Mouse (Mus musculus): Measurements from ENCODE around the gene Rab3c.

- TF ChIP-seq CTCF (IDR thresholded peaks at IDR 0.05; ENCODE audit: extremely low read depth, insufficient read length, insufficient replicate concordance, low read depth, low read length): no peak
- TF ChIP-seq POLR2A (IDR thresholded peaks at IDR 0.05; ENCODE audit: low read depth, low read length): no peak
Measured at GRCm38 (mm10) chr13:110044418-110044817, 236.4 kb downstream of the Rab3c start.
